Mouse (Mus musculus) CH12.LX (cell line): Measurements from ENCODE around the gene Glp1r. TPM values are rescaled to one million over a fixed set of nuclear protein-coding genes. Genes with fewer than 3 reads are reported as not detected.

Experiments used
- DNase-seq: peaks from one replicate; pipeline ENCODE4 v3.0.0-alpha.2; 2013; ENCODE audit errors: extremely low read depth
- H3K27ac ChIP-seq: 2 replicates; pipeline ENCODE4 v1.5.1; 2012; ENCODE audit warnings: low read depth, mild to moderate bottlenecking, control low read depth, moderate library complexity; ENCODE audit not compliant: insufficient read depth
- H3K27me3 ChIP-seq: replicated peaks from 2 replicates; pipeline ENCODE3; 2012; ENCODE audit warnings: inconsistent platforms
- H3K36me3 ChIP-seq, 2 experiments: replicated peaks in 1 of 2; 2 replicates each; pipeline versions ENCODE3 to v1.6.1; 2012; ENCODE audit warnings: inconsistent platforms in 1 of 2, low read length in 1 of 2, mild to moderate bottlenecking in 1 of 2, mixed read lengths in 1 of 2, moderate library complexity in 1 of 2; ENCODE audit not compliant: control insufficient read depth in 1 of 2, insufficient read depth in 1 of 2
- H3K4me1 ChIP-seq, 2 experiments: 2 replicates each; pipeline ENCODE4 v1.6.1; 2012; ENCODE audit warnings: inconsistent platforms in 1 of 2, moderate library complexity in 1 of 2; ENCODE audit not compliant: insufficient read depth in 2 of 2, control insufficient read depth in 1 of 2
- H3K4me2 ChIP-seq: 2 replicates; pipeline ENCODE4 v1.6.1; 2012; ENCODE audit warnings: low read depth, mild to moderate bottlenecking, control low read depth; ENCODE audit not compliant: poor library complexity, insufficient read depth, severe bottlenecking
- H3K4me3 ChIP-seq, 3 experiments: fragments of 150-350 bp in 1 of 3; sonication (generic) in 1 of 3; replicated peaks in 1 of 3; 2 replicates each; pipeline versions ENCODE3 to v1.5.1; 2011 to 2012; ENCODE audit warnings: low read depth in 2 of 3, low read length in 2 of 3, mild to moderate bottlenecking in 2 of 3, moderate library complexity in 2 of 3, control low read depth in 1 of 3, improper control_type of control experiment in 1 of 3, inconsistent platforms in 1 of 3, mixed read lengths in 1 of 3; ENCODE audit not compliant: poor library complexity in 1 of 3
- H3K79me2 ChIP-seq: replicated peaks from 2 replicates; pipeline ENCODE4 v1.6.1; 2012; ENCODE audit warnings: mild to moderate bottlenecking, moderate library complexity; ENCODE audit not compliant: control insufficient read depth, poor library complexity, insufficient read depth, severe bottlenecking; ENCODE audit errors: extremely low read depth
- H3K9ac ChIP-seq: 2 replicates; pipeline ENCODE4 v1.6.1; 2012; ENCODE audit warnings: low read depth, mild to moderate bottlenecking, control low read depth, moderate library complexity; ENCODE audit not compliant: insufficient read depth
- H3K9me3 ChIP-seq: replicated peaks from 2 replicates; pipeline ENCODE3; 2012; ENCODE audit warnings: low read length, inconsistent platforms, mixed read lengths
- CHD2 ChIP-seq: IDR thresholded peaks from 2 replicates; pipeline ENCODE4 v1.6.1; 2011; ENCODE audit warnings: low read length, improper control_type of control experiment
- E2F4 ChIP-seq: IDR thresholded peaks from 2 replicates; pipeline ENCODE4 v1.6.1; 2011; ENCODE audit warnings: low read depth, low read length, improper control_type of control experiment; ENCODE audit not compliant: insufficient replicate concordance
- ETS1 ChIP-seq: conservative IDR thresholded peaks from 2 replicates; pipeline ENCODE4 v1.6.1; 2012; ENCODE audit warnings: low read depth, mild to moderate bottlenecking, inconsistent platforms, low read length, improper control_type of control experiment, moderate library complexity
- IRF4 ChIP-seq: IDR thresholded peaks from 2 replicates; pipeline ENCODE4 v1.6.1; 2014; ENCODE audit warnings: low read depth, mild to moderate bottlenecking, inconsistent platforms, low read length, improper control_type of control experiment
- MAFK ChIP-seq: IDR thresholded peaks from 2 replicates; pipeline ENCODE4 v1.6.1; 2011; ENCODE audit warnings: low read length, improper control_type of control experiment; ENCODE audit not compliant: insufficient replicate concordance
- MAZ ChIP-seq: IDR thresholded peaks from 2 replicates; pipeline ENCODE4 v1.6.1; 2012; ENCODE audit warnings: low read depth, mild to moderate bottlenecking, inconsistent platforms, low read length, improper control_type of control experiment, moderate library complexity
- MXI1 ChIP-seq: IDR thresholded peaks from 2 replicates; pipeline ENCODE4 v1.6.1; 2011; ENCODE audit warnings: mild to moderate bottlenecking, low read depth, low read length, improper control_type of control experiment
- NRF1 ChIP-seq: IDR thresholded peaks from 2 replicates; pipeline ENCODE4 v1.6.1; 2014; ENCODE audit warnings: low read depth, mild to moderate bottlenecking, inconsistent platforms, low read length, improper control_type of control experiment, moderate library complexity
- POLR2A ChIP-seq: IDR thresholded peaks from 2 replicates; pipeline ENCODE4 v1.6.1; 2011; ENCODE audit warnings: low read depth, mild to moderate bottlenecking, improper control_type of control experiment, low read length
- RAD21 ChIP-seq: IDR thresholded peaks from 2 replicates; pipeline ENCODE4 v1.6.1; 2011; ENCODE audit warnings: low read depth, mild to moderate bottlenecking, low read length, improper control_type of control experiment, moderate library complexity
- SMC3 ChIP-seq: IDR thresholded peaks from 2 replicates; pipeline ENCODE4 v1.6.1; 2011; ENCODE audit warnings: low read depth, low read length, improper control_type of control experiment
- TBP ChIP-seq: conservative IDR thresholded peaks from 2 replicates; pipeline ENCODE4 v1.6.1; 2011; ENCODE audit warnings: low read depth, low read length, improper control_type of control experiment
- ZC3H11A ChIP-seq: IDR thresholded peaks from 2 replicates; pipeline ENCODE4 v1.6.1; 2012; ENCODE audit warnings: low read depth, mild to moderate bottlenecking, inconsistent platforms, low read length, improper control_type of control experiment
- dilution Hi-C: fragments of 300-500 bp; cut with MboI; formaldehyde crosslinking; loops from 2 replicates; pipeline ENCODE4 v1.14.3; 2020; ENCODE audit warnings: low sequenced_read_pairs; ENCODE audit not compliant: extremely low pct_unique_long_range_greater_than_20kb, extremely low pct_ligation_motif_present
- in situ Hi-C: fragments of 300-500 bp; cut with MboI; formaldehyde crosslinking; loops from 3 replicates; pipeline ENCODE4 v1.14.3; 2019; ENCODE audit warnings: low sequenced_read_pairs, low pct_ligation_motif_present, low pct_unique_long_range_greater_than_20kb, mixed read lengths
- polyA plus RNA-seq: library from polyadenylated mRNA; unstranded; fragments of >175 nt; gene quantifications from 2 replicates; pipeline ENCODE4 v1.2.1, GENCODE M21; 2012; ENCODE audit warnings: low read depth; ENCODE audit not compliant: insufficient read length
- total RNA-seq, 2 experiments: library from RNA; depleted of rRNA; stranded (reverse); fragments of 300-350 nt in 1 of 2; fragments of >200 nt in 1 of 2; gene quantifications; 2 replicates each; pipeline ENCODE4 v1.2.3; 2012 to 2014

The Glp1r gene
- total and polyA plus RNA-seq, 3 experiments, result 0.04 TPM; not detected in 2

DNA sequence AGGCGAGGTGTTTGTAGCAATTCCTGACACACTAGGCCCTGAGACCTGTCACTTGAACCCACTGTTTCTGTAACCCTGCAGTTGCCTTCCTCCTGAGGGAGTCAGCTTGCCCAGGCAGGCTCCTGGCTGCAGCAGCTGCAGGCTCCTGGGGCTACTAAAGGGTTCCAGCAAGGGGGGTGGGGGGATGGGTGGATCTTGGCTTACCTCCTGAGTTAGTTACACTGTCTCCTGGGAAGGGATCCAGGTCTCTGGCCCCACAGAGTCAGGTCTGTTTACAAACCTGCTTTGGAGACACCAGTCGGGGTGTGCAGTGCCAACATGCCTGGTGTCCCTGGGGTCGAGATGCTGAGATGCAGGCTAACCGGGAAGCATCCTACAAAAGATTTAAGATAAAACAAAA, 68.4 kb downstream of the Glp1r start:
- H3K36me3 ChIP-seq, result no peaks in the 10 kb centered on the region
- no peak for DNase-seq
- H3K4me2 ChIP-seq, result no peak overlapping the region
- in situ Hi-C loops, result no loop called here
- peaks cover 3% of the 10 kb centered on the region for H3K27me3 ChIP-seq
- dilution Hi-C loops, result no loop called here
- H3K9ac ChIP-seq, result no peak overlapping the region
- no peak overlapping the region for H3K27ac ChIP-seq
- H3K79me2 ChIP-seq, result no peaks in the 10 kb centered on the region
- no peak overlapping the region for H3K4me3 ChIP-seq
- no peak for TF ChIP-seq E2F4
- peaks cover 2 to 3% of the 10 kb centered on the region in 2 experiments; a peak in 3 of 4 replicates for H3K4me1 ChIP-seq
- H3K9me3 ChIP-seq, result no peaks in the 10 kb centered on the region

DNA sequence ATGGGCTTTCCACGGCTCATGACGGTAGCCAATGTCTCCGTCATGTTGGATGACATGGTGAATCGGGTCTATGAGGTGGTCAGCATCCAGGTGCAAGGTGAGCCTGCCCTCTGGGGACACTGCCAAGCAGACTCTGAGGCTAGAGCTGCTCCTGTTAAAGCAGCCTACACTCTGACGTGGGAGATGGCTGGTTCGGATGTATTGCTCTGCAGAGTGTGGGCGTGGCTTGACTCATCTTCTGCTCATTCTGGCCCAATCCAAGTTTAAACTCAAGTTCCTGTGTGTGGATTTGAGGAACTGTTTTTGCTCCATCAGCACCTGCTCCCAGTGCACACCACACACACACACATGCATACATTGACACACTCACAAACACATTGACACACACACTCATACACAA, 70.3 kb downstream of the Glp1r start:
- H3K4me2 ChIP-seq, result no peak overlapping the region
- no peak for DNase-seq
- TF ChIP-seq MXI1 (no peak), ZC3H11A (no peak), SMC3 (no peak), TBP (no peak), MAFK (no peak), MAZ (no peak), IRF4 (no peak), RAD21 (no peak), CHD2 (no peak), POLR2A (no peak), NRF1 (no peak), ETS1 (no peak)
- TF ChIP-seq, all 38 proteins: peak for 0
- H3K27me3 ChIP-seq, result peaks cover 16% of the 10 kb centered on the region
- no peaks in the 10 kb centered on the region for H3K79me2 ChIP-seq
- H3K9ac ChIP-seq, result no peak overlapping the region
- in situ Hi-C loops (no loop called here), dilution Hi-C loops (no loop called here)
- H3K4me3 ChIP-seq, result no peak overlapping the region
- peaks cover 2 to 3% of the 10 kb centered on the region in 2 experiments; a peak in 3 of 4 replicates for H3K4me1 ChIP-seq
- H3K9me3 ChIP-seq, result peaks cover 2% of the 10 kb centered on the region
- no peaks in the 10 kb centered on the region for H3K36me3 ChIP-seq
- H3K27ac ChIP-seq, result no peak overlapping the region

DNA sequence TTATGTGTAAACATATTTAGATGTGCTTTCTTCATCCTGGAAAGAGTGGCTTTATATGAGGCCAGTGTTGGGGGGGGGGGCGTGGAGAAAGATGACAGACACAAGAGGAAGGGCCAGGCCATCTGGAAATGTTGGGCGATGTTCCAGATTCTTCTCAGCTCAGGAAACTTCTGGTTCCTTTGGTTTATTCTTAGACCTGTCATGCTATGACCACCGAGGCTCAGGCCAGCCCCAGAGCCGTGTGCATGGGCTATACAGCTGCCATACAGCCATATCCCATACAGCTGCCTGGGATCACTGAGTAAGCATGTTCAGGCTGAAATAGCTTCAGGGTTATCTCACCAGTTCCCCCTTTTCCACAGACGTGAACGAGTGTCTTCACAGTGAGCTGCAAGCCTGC, 71.7 kb downstream of the Glp1r start:
- H3K4me1 ChIP-seq, result peaks cover 2 to 3% of the 10 kb centered on the region in 2 experiments; a peak in 3 of 4 replicates
- peaks cover 27% of the 10 kb centered on the region for H3K27me3 ChIP-seq
- TF ChIP-seq POLR2A, result no peak
- dilution Hi-C loops (no loop called here), in situ Hi-C loops (no loop called here)
- no peak for DNase-seq
- no peaks in the 10 kb centered on the region for H3K36me3 ChIP-seq
- H3K9ac ChIP-seq, result no peak overlapping the region
- no peaks in the 10 kb centered on the region for H3K79me2 ChIP-seq
- no peak overlapping the region for H3K4me3 ChIP-seq
- peaks cover 2% of the 10 kb centered on the region for H3K9me3 ChIP-seq
- H3K27ac ChIP-seq, result no peak overlapping the region
- H3K4me2 ChIP-seq, result no peak overlapping the region
